Mouse (Mus musculus) CD4-positive naive resting alpha-beta T cell, adult 57 days (primary cell): ENCODE results near the gene Sowahc. TPM values are rescaled to one million over a fixed set of nuclear protein-coding genes. Genes with fewer than 3 reads are reported as not detected.

ENCODE experiments used
- total RNA-seq: library from RNA; stranded (reverse); gene quantifications from one replicate; pipeline ENCODE4 v1.2.4, GENCODE M21; 2023

Gene Sowahc
- 1.9 TPM for total RNA-seq

DNA sequence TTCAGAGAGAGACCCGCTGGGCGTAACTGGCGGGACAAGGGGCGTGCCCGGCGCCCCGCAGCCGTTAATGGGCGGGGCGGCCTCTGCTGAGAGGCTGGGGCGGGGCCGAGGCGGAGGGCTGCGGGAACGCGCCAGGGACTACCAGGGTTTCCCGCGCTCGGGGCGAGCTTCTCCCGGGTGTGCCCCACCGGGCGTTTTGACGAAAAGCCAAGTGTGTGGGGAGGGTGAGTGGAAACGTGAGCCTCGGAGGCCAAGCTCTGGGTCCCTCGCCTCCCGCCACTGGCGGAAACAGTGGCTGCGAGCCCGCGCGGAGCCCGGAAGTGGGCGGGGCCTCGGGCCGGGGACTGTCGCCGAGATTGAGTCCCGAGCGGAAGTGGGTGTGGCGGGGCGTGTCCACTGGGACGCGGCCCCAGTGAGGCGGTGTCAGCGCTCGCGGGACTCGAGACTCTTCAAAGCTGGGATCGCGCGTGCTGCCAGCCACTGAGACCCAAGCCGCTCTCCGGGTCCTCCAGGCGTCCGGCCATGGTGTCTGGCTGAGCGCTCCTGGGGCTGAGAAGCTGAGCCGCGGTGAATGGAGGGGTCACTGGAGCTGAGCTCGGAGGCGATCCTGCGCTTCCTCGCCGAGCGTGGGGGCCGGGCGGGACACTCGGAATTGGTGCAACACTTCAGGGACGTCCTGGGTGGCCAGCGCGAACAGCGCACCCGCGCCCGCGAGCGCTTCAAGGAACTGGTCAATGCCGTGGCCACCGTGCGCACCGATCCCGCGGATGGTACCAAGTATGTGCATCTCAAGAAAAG, at the start of gene Sowahc, which contains the start of gene Sept10:
Gene Sowahc (plus strand): TSS at position 481 of the 798 bp plus-strand sequence.
Gene Sept10 (minus strand): TSS at position 375 of the 798 bp plus-strand sequence.

Other genes starting within 250 kb of the Sowahc start
- gene Sept10, start 106 bp upstream of the Sowahc start, total RNA-seq: 1.1 TPM
- 24.9 TPM for gene P4ha1, start 101.3 kb downstream of the Sowahc start, total RNA-seq
- 10.1 TPM for gene Gm10273, start 173.7 kb downstream of the Sowahc start, total RNA-seq
- gene Pla2g12b, start 181.7 kb downstream of the Sowahc start, total RNA-seq: not detected
- not detected for gene Oit3, start 219.8 kb downstream of the Sowahc start, total RNA-seq